Mouse (Mus musculus): ENCODE data around the gene 1110032A03Rik. TPM values are rescaled to one million over a fixed set of nuclear protein-coding genes. Genes with fewer than 3 reads are reported as not detected.

1110032A03Rik gene
- total RNA-seq, 1 experiment: 6.8 TPM

DNA sequence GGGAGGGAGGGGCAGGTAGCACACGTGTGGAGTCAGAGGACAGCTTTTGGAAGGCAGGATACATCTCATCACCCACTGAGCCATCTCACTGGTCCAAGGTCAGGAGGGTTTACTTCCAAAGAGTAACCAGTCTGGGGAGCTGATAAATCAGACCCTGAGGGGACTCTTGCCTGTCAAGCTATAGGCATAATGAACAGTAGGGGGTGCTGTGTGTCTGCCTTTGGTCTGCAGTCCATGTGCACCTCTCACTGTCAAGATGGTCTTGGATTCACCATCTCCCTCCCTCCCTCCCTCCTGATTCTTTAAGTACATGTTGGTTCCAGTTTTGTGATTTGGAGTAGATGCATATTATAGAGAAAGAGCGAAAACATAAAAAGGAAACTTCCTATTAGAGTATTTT, 25.7 kb upstream of the 1110032A03Rik start:
- no peaks in the 10 kb centered on the region for H3K4me1 ChIP-seq (ENCODE audit: control insufficient read depth in 2 of 2, insufficient read depth in 2 of 2, low read length in 2 of 2, poor library complexity in 1 of 2)
- in situ Hi-C loops (cut with MboI; ENCODE audit: low sequenced_read_pairs in 2 of 2, unreplicated experiment in 2 of 2): no loop called here
- peaks cover 18% of the 10 kb centered on the region for H3K36me3 ChIP-seq (ENCODE audit: control insufficient read depth, insufficient read depth, low read length, poor library complexity, severe bottlenecking)
- H3K4me3 ChIP-seq (ENCODE audit: insufficient read depth in 1 of 2, low read depth in 1 of 2, low read length in 2 of 2, poor library complexity in 1 of 2, severe bottlenecking in 1 of 2): no peak overlapping the region
- H3K9me3 ChIP-seq (ENCODE audit: control insufficient read depth, insufficient read depth, low read depth, low read length): no peaks in the 10 kb centered on the region
- no peak overlapping the region for H3K27ac ChIP-seq (ENCODE audit: insufficient read depth, low read depth, low read length, poor library complexity, severe bottlenecking)
- TF ChIP-seq MAFK (IDR thresholded peaks at IDR 0.05; ENCODE audit: insufficient read depth, low read depth, low read length) (no peak), CHD2 (IDR thresholded peaks at IDR 0.05; ENCODE audit: low read depth, low read length) (no peak), ZNF384 (IDR thresholded peaks at IDR 0.05; ENCODE audit: low read depth, low read length) (no peak), ZC3H11A (IDR thresholded peaks at IDR 0.05; ENCODE audit: borderline replicate concordance, low read depth, low read length) (no peak), HCFC1 (IDR thresholded peaks at IDR 0.05; ENCODE audit: borderline replicate concordance, insufficient read depth, low read length) (no peak)
- DNase-seq (ENCODE audit: low read depth, low spot score): peak; percentile 51
- H3K9ac ChIP-seq (ENCODE audit: insufficient read depth, low read depth, low read length, poor library complexity, severe bottlenecking): no peak overlapping the region

DNA sequence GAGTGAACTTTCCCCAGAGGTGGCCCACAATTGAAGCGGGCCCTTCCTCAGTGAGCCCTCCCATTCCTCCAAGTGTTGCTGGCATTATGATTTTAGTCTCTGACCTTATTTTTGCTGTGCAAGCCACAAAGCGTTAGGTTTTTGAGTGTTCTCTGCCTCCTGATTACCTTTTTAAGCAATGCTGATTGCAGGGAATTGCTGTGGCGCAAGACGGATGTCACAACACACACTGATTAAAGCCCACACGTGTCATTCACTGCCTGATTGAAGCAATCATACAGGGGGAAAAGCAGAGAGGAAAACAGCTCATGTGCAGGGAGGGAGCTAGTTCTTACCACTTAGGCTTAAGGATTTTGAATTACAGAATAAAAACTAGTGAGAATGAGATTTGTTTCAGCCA, 23.0 kb upstream of the 1110032A03Rik start:
- Histone ChIP-seq H3K36me3 (ENCODE audit: control insufficient read depth, insufficient read depth, low read length, poor library complexity, severe bottlenecking) (peaks cover 11% of the 10 kb centered on the region), H3K4me3 (ENCODE audit: insufficient read depth in 1 of 2, low read depth in 1 of 2, low read length in 2 of 2, poor library complexity in 1 of 2, severe bottlenecking in 1 of 2) (no peak overlapping the region), H3K4me1 (ENCODE audit: control insufficient read depth in 2 of 2, insufficient read depth in 2 of 2, low read length in 2 of 2, poor library complexity in 1 of 2) (no peaks in the 10 kb centered on the region), H3K27ac (ENCODE audit: insufficient read depth, low read depth, low read length, poor library complexity, severe bottlenecking) (no peak overlapping the region), H3K9ac (ENCODE audit: insufficient read depth, low read depth, low read length, poor library complexity, severe bottlenecking) (no peak overlapping the region), H3K9me3 (ENCODE audit: control insufficient read depth, insufficient read depth, low read depth, low read length) (no peaks in the 10 kb centered on the region)
- DNase-seq (ENCODE audit: low read depth, low spot score): no peak
- in situ Hi-C loops (cut with MboI; ENCODE audit: low sequenced_read_pairs in 2 of 2, unreplicated experiment in 2 of 2): no loop called here
- no peak for TF ChIP-seq HCFC1 (IDR thresholded peaks at IDR 0.05; ENCODE audit: borderline replicate concordance, insufficient read depth, low read length)
- no peak for TF ChIP-seq MAFK (IDR thresholded peaks at IDR 0.05; ENCODE audit: insufficient read depth, low read depth, low read length)
- TF ChIP-seq CHD2 (IDR thresholded peaks at IDR 0.05; ENCODE audit: low read depth, low read length): no peak
- no peak for TF ChIP-seq ZC3H11A (IDR thresholded peaks at IDR 0.05; ENCODE audit: borderline replicate concordance, low read depth, low read length)
- no peak for TF ChIP-seq ZNF384 (IDR thresholded peaks at IDR 0.05; ENCODE audit: low read depth, low read length)

DNA sequence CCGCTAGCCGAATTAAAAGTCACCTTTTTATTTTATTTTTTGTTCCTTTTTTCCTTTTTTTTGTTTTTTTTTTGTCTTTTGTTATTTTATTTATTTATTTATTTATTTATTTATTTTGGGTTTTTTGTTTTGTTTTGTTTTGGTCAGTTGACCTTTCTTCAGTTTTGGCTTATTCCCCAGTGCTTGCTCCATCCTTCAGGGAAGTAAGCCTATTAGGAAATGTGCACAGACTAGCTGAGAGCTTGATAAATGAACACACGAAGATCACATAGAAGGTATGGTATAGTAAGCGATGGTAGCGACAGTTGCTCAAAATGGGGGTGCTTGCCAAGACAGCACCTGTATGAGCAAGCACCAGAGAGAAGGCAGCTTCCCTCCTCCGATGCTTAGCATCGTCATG, 22.3 kb upstream of the 1110032A03Rik start:
- Histone ChIP-seq H3K4me1 (ENCODE audit: control insufficient read depth in 2 of 2, insufficient read depth in 2 of 2, low read length in 2 of 2, poor library complexity in 1 of 2) (no peaks in the 10 kb centered on the region), H3K9ac (ENCODE audit: insufficient read depth, low read depth, low read length, poor library complexity, severe bottlenecking) (no peak overlapping the region), H3K9me3 (ENCODE audit: control insufficient read depth, insufficient read depth, low read depth, low read length) (no peaks in the 10 kb centered on the region), H3K27ac (ENCODE audit: insufficient read depth, low read depth, low read length, poor library complexity, severe bottlenecking) (no peak overlapping the region), H3K36me3 (ENCODE audit: control insufficient read depth, insufficient read depth, low read length, poor library complexity, severe bottlenecking) (peaks cover 8% of the 10 kb centered on the region; the same call in 1 of the 2 replicates), H3K4me3 (ENCODE audit: insufficient read depth in 1 of 2, low read depth in 1 of 2, low read length in 2 of 2, poor library complexity in 1 of 2, severe bottlenecking in 1 of 2) (no peak overlapping the region)
- in situ Hi-C loops (cut with MboI; ENCODE audit: low sequenced_read_pairs in 2 of 2, unreplicated experiment in 2 of 2): no loop called here
- no peak for DNase-seq (ENCODE audit: low read depth, low spot score)
- TF ChIP-seq HCFC1 (IDR thresholded peaks at IDR 0.05; ENCODE audit: borderline replicate concordance, insufficient read depth, low read length) (no peak), ZNF384 (IDR thresholded peaks at IDR 0.05; ENCODE audit: low read depth, low read length) (no peak), ZC3H11A (IDR thresholded peaks at IDR 0.05; ENCODE audit: borderline replicate concordance, low read depth, low read length) (no peak), MAFK (IDR thresholded peaks at IDR 0.05; ENCODE audit: insufficient read depth, low read depth, low read length) (no peak), CHD2 (IDR thresholded peaks at IDR 0.05; ENCODE audit: low read depth, low read length) (no peak)

DNA sequence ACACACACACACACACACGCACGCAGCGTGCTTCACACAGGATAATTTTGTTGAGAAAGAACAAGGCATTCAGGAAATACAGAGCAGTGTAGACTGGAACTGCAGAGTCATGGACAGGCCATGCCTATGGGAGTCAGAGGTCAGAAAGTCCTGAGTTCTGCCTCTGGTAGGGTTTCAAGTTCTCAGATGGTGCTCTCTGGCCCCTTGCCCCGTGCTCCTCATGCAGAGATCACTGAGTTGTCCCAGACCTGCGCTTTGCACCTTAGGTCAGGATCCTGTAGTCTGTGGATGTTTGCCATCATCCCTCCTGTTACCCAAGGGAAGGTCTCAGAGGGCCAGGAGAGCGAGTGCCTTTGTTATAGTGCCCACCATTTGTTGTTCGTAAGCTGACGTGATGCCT, 21.5 kb upstream of the 1110032A03Rik start:
- peaks cover 8% of the 10 kb centered on the region for H3K36me3 ChIP-seq (ENCODE audit: control insufficient read depth, insufficient read depth, low read length, poor library complexity, severe bottlenecking)
- no peak overlapping the region for H3K9ac ChIP-seq (ENCODE audit: insufficient read depth, low read depth, low read length, poor library complexity, severe bottlenecking)
- H3K9me3 ChIP-seq (ENCODE audit: control insufficient read depth, insufficient read depth, low read depth, low read length): no peaks in the 10 kb centered on the region
- no peak overlapping the region for H3K4me3 ChIP-seq (ENCODE audit: insufficient read depth in 1 of 2, low read depth in 1 of 2, low read length in 2 of 2, poor library complexity in 1 of 2, severe bottlenecking in 1 of 2)
- TF ChIP-seq ZC3H11A (IDR thresholded peaks at IDR 0.05; ENCODE audit: borderline replicate concordance, low read depth, low read length): no peak
- TF ChIP-seq MAFK (IDR thresholded peaks at IDR 0.05; ENCODE audit: insufficient read depth, low read depth, low read length): no peak
- TF ChIP-seq ZNF384 (IDR thresholded peaks at IDR 0.05; ENCODE audit: low read depth, low read length): no peak
- TF ChIP-seq CHD2 (IDR thresholded peaks at IDR 0.05; ENCODE audit: low read depth, low read length): no peak
- no peak for TF ChIP-seq HCFC1 (IDR thresholded peaks at IDR 0.05; ENCODE audit: borderline replicate concordance, insufficient read depth, low read length)
- no peak overlapping the region for H3K27ac ChIP-seq (ENCODE audit: insufficient read depth, low read depth, low read length, poor library complexity, severe bottlenecking)
- in situ Hi-C loops (cut with MboI; ENCODE audit: low sequenced_read_pairs in 2 of 2, unreplicated experiment in 2 of 2): no loop called here
- DNase-seq (ENCODE audit: low read depth, low spot score): no peak
- no peaks in the 10 kb centered on the region for H3K4me1 ChIP-seq (ENCODE audit: control insufficient read depth in 2 of 2, insufficient read depth in 2 of 2, low read length in 2 of 2, poor library complexity in 1 of 2)

DNA sequence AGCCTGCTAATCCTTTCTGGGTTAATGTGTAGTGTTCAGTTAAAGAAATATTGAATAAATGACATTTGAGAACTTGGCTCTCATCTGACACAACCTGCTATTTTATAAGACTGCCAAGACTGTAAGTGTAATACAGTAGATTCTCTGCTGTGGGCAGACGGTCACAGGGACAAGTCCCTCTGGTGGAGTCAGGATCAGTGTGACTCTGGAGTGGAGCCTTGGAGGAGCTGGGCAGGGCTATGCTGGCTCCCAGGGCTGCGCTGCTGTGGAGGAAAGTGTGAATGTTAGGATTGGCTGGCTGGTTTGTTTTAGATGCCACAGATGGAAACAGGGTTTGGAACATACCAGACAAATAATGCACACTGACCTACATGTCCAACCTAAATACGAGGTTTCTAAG, 19.9 kb upstream of the 1110032A03Rik start:
- Histone ChIP-seq H3K4me1 (ENCODE audit: control insufficient read depth in 2 of 2, insufficient read depth in 2 of 2, low read length in 2 of 2, poor library complexity in 1 of 2) (no peaks in the 10 kb centered on the region), H3K36me3 (ENCODE audit: control insufficient read depth, insufficient read depth, low read length, poor library complexity, severe bottlenecking) (peaks cover 8% of the 10 kb centered on the region), H3K4me3 (ENCODE audit: insufficient read depth in 1 of 2, low read depth in 1 of 2, low read length in 2 of 2, poor library complexity in 1 of 2, severe bottlenecking in 1 of 2) (no peak overlapping the region), H3K9ac (ENCODE audit: insufficient read depth, low read depth, low read length, poor library complexity, severe bottlenecking) (no peak overlapping the region), H3K27ac (ENCODE audit: insufficient read depth, low read depth, low read length, poor library complexity, severe bottlenecking) (no peak overlapping the region), H3K9me3 (ENCODE audit: control insufficient read depth, insufficient read depth, low read depth, low read length) (no peaks in the 10 kb centered on the region)
- DNase-seq (ENCODE audit: low read depth, low spot score): no peak
- in situ Hi-C loops (cut with MboI; ENCODE audit: low sequenced_read_pairs in 2 of 2, unreplicated experiment in 2 of 2): no loop called here
- TF ChIP-seq HCFC1 (IDR thresholded peaks at IDR 0.05; ENCODE audit: borderline replicate concordance, insufficient read depth, low read length): no peak
- no peak for TF ChIP-seq CHD2 (IDR thresholded peaks at IDR 0.05; ENCODE audit: low read depth, low read length)
- no peak for TF ChIP-seq MAFK (IDR thresholded peaks at IDR 0.05; ENCODE audit: insufficient read depth, low read depth, low read length)
- no peak for TF ChIP-seq ZC3H11A (IDR thresholded peaks at IDR 0.05; ENCODE audit: borderline replicate concordance, low read depth, low read length)
- no peak for TF ChIP-seq ZNF384 (IDR thresholded peaks at IDR 0.05; ENCODE audit: low read depth, low read length)

All from ES-E14 (cell line).